Mouse (Mus musculus): ENCODE results near the gene Ntpcr.

Gene Ntpcr

GRCm38 (mm10) chr8:125725037-125725820 is 4.5 kb upstream of the Ntpcr start:
- peak; percentile 41 for DNase-seq (ENCODE audit: low read depth)

- DNase-seq (ENCODE audit: low read depth) = no peak
Measured at GRCm38 (mm10) chr8:125726143-125726542, 3.6 kb upstream of the Ntpcr start.

DNA sequence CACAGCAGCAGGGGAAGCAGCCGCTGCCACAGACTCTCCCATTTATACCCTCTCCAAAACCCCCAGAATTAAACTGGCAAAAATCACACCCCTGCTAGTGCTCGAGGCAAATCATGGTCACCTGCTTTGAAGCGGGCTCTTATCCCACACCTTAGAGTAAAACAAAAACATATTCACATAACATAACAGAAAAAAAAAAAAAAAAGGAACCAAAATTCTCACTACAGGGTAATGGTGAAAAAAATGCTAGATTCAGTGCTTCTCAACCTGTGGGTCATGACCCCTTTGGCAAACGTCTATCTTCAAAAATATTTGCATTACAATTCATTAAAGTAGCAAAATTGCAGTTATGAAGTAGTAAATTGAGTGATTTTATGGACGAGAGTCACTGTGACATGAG is 2.8 kb upstream of the Ntpcr start:
- no peak for DNase-seq (ENCODE audit: low read depth)

DNA sequence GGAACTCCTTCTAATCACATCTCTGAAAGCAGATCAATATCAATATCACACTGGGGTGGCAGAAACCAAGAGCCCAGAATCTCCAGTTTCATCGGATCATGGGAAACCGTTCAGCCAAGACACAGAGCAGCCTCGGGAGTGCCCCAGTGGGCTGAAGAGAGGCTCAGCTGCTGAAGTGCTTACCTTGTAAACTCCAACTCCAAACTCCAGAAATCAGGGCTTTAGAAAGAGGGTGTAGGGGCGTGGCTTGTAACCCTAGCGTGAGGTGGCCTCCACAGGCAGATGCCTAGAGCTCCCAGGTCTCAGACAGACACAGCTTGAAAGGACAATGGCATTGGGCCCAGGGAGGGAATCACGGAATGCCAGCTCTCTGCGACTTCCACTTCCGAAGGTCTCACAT is 2.0 kb upstream of the Ntpcr start:
- DNase-seq (ENCODE audit: low read depth) = no peak

- no peak for DNase-seq (ENCODE audit: low read depth)
Measured at GRCm38 (mm10) chr8:125733964-125734956, 4.5 kb downstream of the Ntpcr start.

GRCm38 (mm10) chr8:125738956-125739355 is 9.2 kb downstream of the Ntpcr start:
- no peak for DNase-seq (ENCODE audit: low read depth)

DNA sequence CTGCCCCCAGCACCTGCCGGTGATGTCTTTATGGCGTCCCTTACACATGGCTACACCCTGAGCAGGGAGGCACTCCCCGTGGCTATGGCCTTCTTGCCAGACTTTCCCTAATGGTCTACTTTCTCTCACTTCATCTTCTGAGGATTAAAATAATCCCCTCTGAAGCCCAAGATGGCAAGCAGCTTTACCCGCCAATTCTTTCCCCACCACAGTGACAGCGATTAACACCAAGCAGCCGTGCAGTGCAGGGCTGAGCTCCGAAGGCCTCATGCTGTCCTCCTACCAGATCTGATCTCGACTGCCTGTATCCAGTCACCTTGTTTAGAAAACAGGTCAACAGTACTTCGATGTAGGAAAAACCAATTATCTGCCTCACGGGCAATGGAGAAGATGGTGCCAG is 10.9 kb downstream of the Ntpcr start:
- no peak for DNase-seq (ENCODE audit: low read depth)

DNA sequence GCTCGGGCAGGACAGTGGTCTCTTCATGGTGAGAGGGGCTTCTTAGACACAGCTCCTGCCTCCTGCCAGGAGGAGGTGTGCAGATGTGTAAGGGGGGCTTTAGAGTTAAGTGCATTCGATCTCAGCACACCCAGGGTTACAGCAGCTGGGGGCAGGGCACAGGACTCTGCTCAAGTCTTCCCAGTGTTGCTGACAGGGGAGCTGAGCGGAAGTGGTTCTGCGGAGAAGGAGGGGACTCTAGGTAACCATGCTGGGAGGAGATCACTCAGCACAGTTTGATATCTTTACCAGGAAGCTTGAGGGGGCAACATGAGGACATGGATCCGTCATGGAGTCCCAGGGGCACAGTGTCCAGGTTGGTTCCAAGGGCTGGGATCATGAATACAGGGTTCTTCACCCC is 11.6 kb downstream of the Ntpcr start:
- no peak for DNase-seq (ENCODE audit: low read depth)

GRCm38 (mm10) chr8:125741855-125742254 is 12.1 kb downstream of the Ntpcr start:
- no peak for DNase-seq (ENCODE audit: low read depth)

GRCm38 (mm10) chr8:125742406-125742805 is 12.6 kb downstream of the Ntpcr start:
- DNase-seq (ENCODE audit: low read depth) = peak; percentile 17

DNA sequence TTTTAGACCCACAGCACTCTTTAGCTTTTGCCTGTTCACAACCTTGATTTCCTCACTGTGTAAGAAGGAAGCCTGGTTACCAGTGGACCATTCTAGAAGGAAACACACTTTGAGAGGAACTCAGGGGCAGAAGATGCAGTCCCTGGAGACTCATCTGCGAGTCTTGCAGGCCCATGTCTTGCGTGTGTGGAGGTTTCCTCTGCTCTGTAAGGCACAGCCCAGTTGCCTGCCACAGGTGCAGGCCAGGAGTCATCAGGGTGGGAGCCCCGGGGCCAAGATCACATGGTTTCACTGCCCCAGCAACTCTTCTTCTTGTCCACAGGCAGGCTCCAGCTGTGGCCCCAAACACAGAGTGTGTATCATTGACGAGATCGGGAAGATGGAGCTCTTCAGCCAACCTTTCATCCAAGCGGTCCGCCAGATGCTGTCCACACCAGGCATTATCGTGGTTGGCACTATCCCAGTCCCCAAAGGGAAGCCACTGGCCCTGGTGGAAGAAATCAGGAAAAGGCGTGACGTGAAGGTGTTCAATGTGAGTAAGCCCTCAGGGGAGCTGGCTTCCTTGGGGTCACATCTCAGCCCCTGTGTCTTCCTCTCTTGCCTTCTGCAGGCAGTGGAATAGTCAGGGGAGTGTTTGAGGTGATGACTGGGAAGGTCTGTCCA is 15.3 kb downstream of the Ntpcr start:
- DNase-seq (ENCODE audit: low read depth) = no peak

GRCm38 (mm10) chr8:125747390-125747789 is 17.6 kb downstream of the Ntpcr start:
- no peak for DNase-seq (ENCODE audit: low read depth)

DNA sequence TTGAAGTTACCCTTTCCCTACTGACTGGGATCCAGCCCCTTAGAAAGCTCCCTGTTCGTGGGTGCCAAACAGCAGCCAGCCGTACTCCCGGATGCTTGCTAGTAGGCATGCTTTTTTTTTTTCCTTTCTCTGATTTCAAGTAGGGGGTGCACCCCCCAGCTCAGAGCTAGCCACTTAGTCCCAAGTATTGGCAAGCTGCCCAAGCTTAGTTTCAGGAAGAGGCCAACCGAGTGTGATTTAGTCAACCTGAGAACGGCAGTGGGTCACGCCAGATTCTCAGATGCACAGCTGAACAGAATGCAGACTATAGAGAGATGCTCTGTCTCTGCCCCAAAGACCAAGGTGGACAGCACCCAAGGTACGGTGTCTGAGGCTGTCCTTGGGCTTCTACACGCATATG is 21.1 kb downstream of the Ntpcr start:
- no peak for DNase-seq (ENCODE audit: low read depth)

DNA sequence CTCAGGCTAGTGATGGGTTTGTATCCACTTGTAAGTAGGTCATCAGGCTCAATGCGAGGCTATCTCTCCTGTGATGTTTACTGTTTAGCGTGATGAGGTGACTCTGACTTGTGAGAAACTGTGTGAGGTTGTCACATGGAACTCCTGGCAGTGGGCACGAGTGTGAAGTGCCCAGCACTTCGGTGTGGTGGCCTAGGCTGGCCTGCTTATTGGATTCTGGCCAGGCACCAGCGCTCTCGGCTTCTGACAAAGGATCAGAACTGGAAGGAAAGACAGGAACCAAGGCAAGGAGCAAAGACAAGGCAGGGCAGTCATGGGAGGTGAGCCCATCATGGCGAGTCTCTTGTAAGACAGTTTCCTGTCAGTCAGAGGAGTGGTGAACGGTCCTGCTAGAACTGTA is 26.1 kb downstream of the Ntpcr start:
- DNase-seq (ENCODE audit: low read depth) = no peak

DNA sequence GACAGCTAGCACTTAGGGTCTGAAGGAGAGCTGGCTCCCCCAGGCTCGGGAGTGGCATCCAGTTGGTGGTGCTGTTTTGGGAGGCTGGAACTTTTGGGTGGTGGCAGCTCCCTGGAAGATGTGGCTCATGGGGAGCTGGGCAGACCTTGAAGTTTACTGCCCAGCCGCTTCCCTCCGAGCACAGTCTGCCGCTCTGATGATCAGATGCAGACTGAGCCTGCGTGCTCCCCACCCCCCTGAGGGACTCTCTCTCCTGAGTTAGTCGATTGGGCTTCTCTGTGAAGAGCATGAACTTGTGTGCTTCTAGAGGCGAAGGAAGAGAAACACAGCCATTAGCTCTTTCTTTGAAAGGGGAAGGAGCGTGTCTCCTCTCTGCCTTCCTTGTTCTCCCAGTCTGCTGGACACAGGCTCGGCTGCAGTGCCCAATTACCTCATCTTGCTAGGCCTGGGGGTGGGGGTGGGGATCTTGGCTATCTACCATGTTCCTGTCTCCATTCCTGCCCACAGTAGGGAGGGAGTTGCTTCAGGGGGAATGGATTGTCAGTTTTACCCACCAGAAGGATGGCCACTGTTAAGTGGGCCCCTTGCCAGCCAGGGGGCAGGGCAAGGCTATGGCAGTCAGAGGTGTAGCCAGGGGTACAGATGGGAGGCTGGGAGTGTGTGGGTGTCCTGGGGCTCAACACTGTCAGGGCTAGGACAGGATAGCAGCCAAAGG is 26.8 kb downstream of the Ntpcr start:
- DNase-seq (ENCODE audit: low read depth) = no peak

- DNase-seq (ENCODE audit: low read depth) = no peak
Measured at GRCm38 (mm10) chr8:125757106-125757496, 27.3 kb downstream of the Ntpcr start.

DNA sequence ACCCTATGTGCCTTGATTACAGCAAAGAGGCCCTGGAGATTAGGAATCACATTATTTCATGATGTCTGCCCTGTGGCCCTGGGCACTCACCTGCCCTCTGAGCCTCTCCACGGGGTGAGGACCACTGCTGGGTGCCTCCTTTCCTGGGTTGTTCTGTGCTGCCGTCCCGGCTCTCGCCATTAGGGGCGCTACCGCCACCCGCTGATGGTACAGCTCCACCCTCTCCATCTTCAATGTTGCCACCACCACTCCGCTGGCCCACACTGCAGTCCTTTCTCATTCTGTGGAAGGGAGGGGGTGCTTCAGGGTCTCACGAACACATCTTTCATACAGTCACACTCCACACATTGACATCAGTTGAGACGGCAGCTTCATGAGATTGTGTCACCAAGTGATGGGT is 29.3 kb downstream of the Ntpcr start:
- DNase-seq (ENCODE audit: low read depth) = no peak

DNA sequence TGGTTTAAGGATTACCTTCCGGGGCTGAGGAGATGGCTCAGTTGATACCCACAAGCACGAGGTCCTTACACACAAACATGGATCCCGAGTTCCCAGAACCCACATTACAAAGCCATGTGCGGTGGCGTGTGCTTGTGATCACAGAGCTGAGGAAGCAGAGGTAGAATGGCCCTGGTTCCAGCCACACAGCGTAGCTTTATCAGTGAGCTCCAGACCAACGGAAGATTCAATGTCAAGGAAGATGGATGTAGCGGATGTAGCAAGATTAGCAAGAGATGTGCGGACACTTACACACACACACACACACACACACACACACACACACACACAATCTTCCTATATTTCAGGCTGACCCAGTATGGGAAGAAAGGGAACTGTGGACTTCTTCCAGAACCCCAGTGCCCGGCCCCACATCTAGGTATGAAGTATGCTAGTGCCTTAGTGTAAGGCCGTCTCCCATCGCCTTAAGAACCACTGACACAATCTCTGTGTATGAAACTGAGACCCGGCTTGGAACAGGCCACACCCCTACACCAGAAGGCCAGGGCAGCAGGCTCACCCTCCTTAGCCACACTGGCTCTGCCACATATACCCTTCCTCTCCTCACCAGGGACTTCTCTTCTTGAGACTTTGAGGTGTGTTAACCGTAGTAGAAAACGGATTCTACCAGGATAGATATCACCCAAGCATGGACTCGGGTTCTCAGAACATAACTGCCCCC is 33.5 kb downstream of the Ntpcr start:
- no peak for DNase-seq (ENCODE audit: low read depth)

- no peak for DNase-seq (ENCODE audit: low read depth)
Measured at GRCm38 (mm10) chr8:125768079-125768478, 38.3 kb downstream of the Ntpcr start.

GRCm38 (mm10) chr8:125772300-125772699 is 42.5 kb downstream of the Ntpcr start:
- no peak for DNase-seq (ENCODE audit: low read depth)

- DNase-seq (ENCODE audit: low read depth) = no peak
Measured at GRCm38 (mm10) chr8:125773281-125773803, 43.6 kb downstream of the Ntpcr start.

Measured in 416B (cell line).